18 mouse cellular contexts compared by ENCODE assay signal in the genomic region with DNA sequence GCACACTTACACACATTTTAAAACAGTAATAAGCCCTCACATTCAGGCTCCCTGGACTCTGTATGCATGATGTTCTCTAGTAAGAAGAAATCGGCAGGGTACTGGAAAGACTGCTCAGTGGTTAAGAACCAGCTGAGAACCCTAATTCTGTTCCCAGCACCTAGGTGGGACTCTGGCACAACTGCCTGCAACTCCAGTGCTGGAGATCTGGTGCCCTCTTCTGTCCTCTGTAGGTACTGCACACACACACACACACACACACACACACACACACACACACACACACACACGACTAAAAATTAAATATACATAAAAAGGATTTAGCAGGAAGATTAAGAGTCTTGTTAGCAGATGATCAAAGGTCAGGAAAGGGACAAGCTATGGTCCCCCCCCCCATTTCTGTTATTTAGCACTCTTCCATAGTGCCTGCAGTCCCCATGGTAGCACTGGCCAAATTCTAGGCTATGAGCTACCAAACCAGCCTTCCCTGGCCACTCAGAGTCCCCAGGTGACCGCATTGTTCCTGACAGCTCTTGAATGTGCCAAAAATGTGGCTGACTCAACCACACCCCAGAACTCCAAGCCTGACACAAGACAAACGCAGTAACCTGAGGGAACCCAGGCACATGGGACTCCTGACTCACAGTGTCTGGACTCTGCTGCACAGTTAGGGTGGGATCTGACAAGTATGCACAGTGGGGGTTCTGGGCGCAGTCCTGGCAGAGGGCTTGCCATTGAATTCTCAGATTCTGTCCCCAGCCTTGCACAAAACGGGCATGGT. TPM values are rescaled to one million over a fixed set of nuclear protein-coding genes. Genes with fewer than 3 reads are reported as not detected.
A peak's percentile ranks its signal among the peaks of the same experiment; 100 is the strongest.
DNase-seq lines count a peak whose midpoint lies in the region; ATAC-seq lines count a peak whose summit lies in the region.
"Had no signal": no experiment of that assay in that cellular context is flagged by ENCODE, and none has a peak within 500 bp of the region (broad histone marks: within the 10 kb centered on the region; RNA-seq: fewer than 3 reads in every experiment).

No protein-coding gene starts in this region.

- peaks cover 11% of the 10 kb centered on the region; the same call in 1 of the 2 replicates for H3K27me3 ChIP-seq in hindbrain, embryonic 10.5 days (ENCODE audit: insufficient read depth, poor library complexity, severe bottlenecking)
- no peaks in the 10 kb centered on the region for H3K27me3 ChIP-seq in hindbrain, embryonic 14.5 days (ENCODE audit: control insufficient read depth, insufficient read depth, low read length)
- H3K27me3 ChIP-seq in midbrain, embryonic 10.5 days (ENCODE audit: low read depth, poor library complexity, severe bottlenecking) = peaks cover 10% of the 10 kb centered on the region
- H3K27me3 ChIP-seq in midbrain, embryonic 15.5 days (replicated peaks) = no peaks in the 10 kb centered on the region
- no peaks in the 10 kb centered on the region for H3K27me3 ChIP-seq in embryonic facial prominence, embryonic 13.5 days
- H3K27me3 ChIP-seq: forebrain, embryonic 12.5 days had no signal

- DNase-seq in hindbrain, embryonic 10.5 days (ENCODE audit: low spot score) = no peak
- DNase-seq in hindbrain, embryonic 14.5 days (ENCODE audit: low spot score) = no peak
- DNase-seq in midbrain, embryonic 10.5 days (ENCODE audit: low spot score) = no peak
- DNase-seq in c-Kit-positive CD71-positive TER-119-positive erythroid progenitor cells, embryonic 14.5 days (ENCODE audit: low spot score) = no peak
- no peak for DNase-seq in right cerebral cortex, adult 18-20 months
- no peak for DNase-seq in embryo, embryonic 10 days (ENCODE audit: low spot score)
- DNase-seq: cerebellum, adult 11 months; cerebellum, postnatal 36 days; heart, postnatal 10 days; kidney, adult 8-10 months; left cerebral cortex, postnatal 4 days; right cerebral cortex, postnatal 25 days had no signal

- H3K9ac ChIP-seq in hindbrain, embryonic 14.5 days = no peak overlapping the region
- no peak overlapping the region for H3K9ac ChIP-seq in midbrain, embryonic 15.5 days
- H3K9ac ChIP-seq in embryonic facial prominence, embryonic 13.5 days = no peak overlapping the region
- H3K9ac ChIP-seq: forebrain, embryonic 12.5 days; midbrain, embryonic 12.5 days had no signal

- 0 out of 2 replicates have a peak, but pooled peaks cover 3% of the 10 kb centered on the region for H3K36me3 ChIP-seq in hindbrain, embryonic 10.5 days
- H3K36me3 ChIP-seq in hindbrain, embryonic 14.5 days (replicated peaks; ENCODE audit: control insufficient read depth, insufficient read depth) = no peaks in the 10 kb centered on the region
- H3K36me3 ChIP-seq in midbrain, embryonic 10.5 days = no peaks in the 10 kb centered on the region
- no peaks in the 10 kb centered on the region for H3K36me3 ChIP-seq in midbrain, embryonic 15.5 days (replicated peaks)
- H3K36me3 ChIP-seq in embryonic facial prominence, embryonic 13.5 days = no peaks in the 10 kb centered on the region
- H3K36me3 ChIP-seq: midbrain, embryonic 12.5 days had no signal

- H3K9me3 ChIP-seq in hindbrain, embryonic 10.5 days = peaks cover 10% of the 10 kb centered on the region
- H3K9me3 ChIP-seq in hindbrain, embryonic 14.5 days (ENCODE audit: control insufficient read depth, low read length) = no peaks in the 10 kb centered on the region; the same call in 1 of the 2 replicates
- H3K9me3 ChIP-seq in midbrain, embryonic 10.5 days (replicated peaks) = peaks cover 3% of the 10 kb centered on the region; the same call in 1 of the 2 replicates
- H3K9me3 ChIP-seq in midbrain, embryonic 15.5 days = no peaks in the 10 kb centered on the region
- H3K9me3 ChIP-seq in embryonic facial prominence, embryonic 13.5 days = peaks cover 4% of the 10 kb centered on the region; the same call in 1 of the 2 replicates

- ATAC-seq in hindbrain, embryonic 14.5 days (ENCODE audit: low FRiP score) = no peak
- no peak for ATAC-seq in midbrain, embryonic 15.5 days (replicated peaks)
- ATAC-seq in embryonic facial prominence, embryonic 13.5 days (ENCODE audit: insufficient number of reproducible peaks, insufficient read depth, low FRiP score, low TSS enrichment, low read depth) = no peak
- ATAC-seq: hindbrain, embryonic 16.5 days had no signal

- whole genome bisulfite sequencing in hindbrain, embryonic 10.5 days = 96% methylated on average over 6 of the region's 6 CpGs
- WGBS in hindbrain, embryonic 14.5 days = 94% methylated on average over 6 of the region's 6 CpGs
- WGBS in midbrain, embryonic 10.5 days = 91% methylated on average over 6 of the region's 6 CpGs
- 99% methylated on average over 6 of the region's 6 CpGs for WGBS in midbrain, embryonic 15.5 days
- 93% methylated on average over 6 of the region's 6 CpGs for WGBS in embryonic facial prominence, embryonic 13.5 days

- peak overlapping the region; percentile 93; the same call in 1 of the 2 replicates for H3K27ac ChIP-seq in hindbrain, embryonic 10.5 days
- no peak overlapping the region for H3K27ac ChIP-seq in hindbrain, embryonic 14.5 days
- H3K27ac ChIP-seq in midbrain, embryonic 10.5 days (replicated peaks) = peak overlapping the region; percentile 92
- H3K27ac ChIP-seq in midbrain, embryonic 15.5 days = no peak overlapping the region
- H3K27ac ChIP-seq in embryonic facial prominence, embryonic 13.5 days = 0 out of 2 replicates have a peak overlapping the region, but pooled peaks have one; percentile 57
- H3K27ac ChIP-seq: forebrain, embryonic 12.5 days; heart, adult 2 months; midbrain, embryonic 12.5 days had no signal

- peaks cover 69% of the 10 kb centered on the region for H3K4me1 ChIP-seq in hindbrain, embryonic 10.5 days (replicated peaks)
- H3K4me1 ChIP-seq in hindbrain, embryonic 14.5 days (replicated peaks; ENCODE audit: control insufficient read depth, insufficient read depth, low read length) = peaks cover 10% of the 10 kb centered on the region; the same call in 1 of the 2 replicates
- peaks cover 63% of the 10 kb centered on the region for H3K4me1 ChIP-seq in midbrain, embryonic 10.5 days
- peaks cover 13% of the 10 kb centered on the region; the same call in 1 of the 2 replicates for H3K4me1 ChIP-seq in midbrain, embryonic 15.5 days
- H3K4me1 ChIP-seq in embryonic facial prominence, embryonic 13.5 days = peaks cover 47% of the 10 kb centered on the region

- H3K4me2 ChIP-seq in hindbrain, embryonic 14.5 days (replicated peaks) = no peak overlapping the region
- H3K4me2 ChIP-seq in midbrain, embryonic 15.5 days = no peak overlapping the region
- no peak overlapping the region for H3K4me2 ChIP-seq in embryonic facial prominence, embryonic 13.5 days
- H3K4me2 ChIP-seq: forebrain, embryonic 12.5 days; midbrain, embryonic 12.5 days had no signal

- H3K4me3 ChIP-seq in hindbrain, embryonic 10.5 days = no peak overlapping the region
- H3K4me3 ChIP-seq in hindbrain, embryonic 14.5 days (replicated peaks; ENCODE audit: low read length) = no peak overlapping the region
- no peak overlapping the region for H3K4me3 ChIP-seq in midbrain, embryonic 10.5 days
- H3K4me3 ChIP-seq in midbrain, embryonic 15.5 days = no peak overlapping the region
- no peak overlapping the region for H3K4me3 ChIP-seq in embryonic facial prominence, embryonic 13.5 days
- H3K4me3 ChIP-seq: forebrain, embryonic 12.5 days; heart, adult 2 months; midbrain, embryonic 12.5 days had no signal

RNA-seq across cellular contexts. Expression of a gene that starts 47.3 kb away (rescaled TPM):
- polyA plus RNA-seq in hindbrain, embryonic 10.5 days (2016; fragmentation: Nextera tagmentation; extraction: Ambion mirVana) = 3.1 and 3.4 TPM in 2 replicates
- 0.87 and 2.1 TPM in 2 replicates for polyA plus RNA-seq in hindbrain, embryonic 14.5 days (2014; fragmentation: Nextera tagmentation; extraction: Ambion mirVana)
- polyA plus RNA-seq in midbrain, embryonic 10.5 days (2016; fragmentation: Nextera tagmentation; extraction: Ambion mirVana) = 3.5 and 4.0 TPM in 2 replicates
- 1.2 and 1.7 TPM in 2 replicates for polyA plus RNA-seq in midbrain, embryonic 15.5 days (2015; fragmentation: Nextera tagmentation; extraction: Ambion mirVana)
- polyA plus RNA-seq in embryonic facial prominence, embryonic 13.5 days (2015; fragmentation: Nextera tagmentation; extraction: Ambion mirVana) = 2.8 and 2.9 TPM in 2 replicates

RNA-seq across cellular contexts. Expression of a gene that starts 51.5 kb away (rescaled TPM):
- polyA plus RNA-seq in hindbrain, embryonic 10.5 days (2016; fragmentation: Nextera tagmentation; extraction: Ambion mirVana) = 125 and 134 TPM in 2 replicates
- polyA plus RNA-seq in hindbrain, embryonic 14.5 days (2014; fragmentation: Nextera tagmentation; extraction: Ambion mirVana) = 102 and 103 TPM in 2 replicates
- 126 and 127 TPM in 2 replicates for polyA plus RNA-seq in midbrain, embryonic 10.5 days (2016; fragmentation: Nextera tagmentation; extraction: Ambion mirVana)
- polyA plus RNA-seq in midbrain, embryonic 15.5 days (2015; fragmentation: Nextera tagmentation; extraction: Ambion mirVana) = 122 and 123 TPM in 2 replicates
- 94.9 and 105 TPM in 2 replicates for polyA plus RNA-seq in embryonic facial prominence, embryonic 13.5 days (2015; fragmentation: Nextera tagmentation; extraction: Ambion mirVana)

Comparison
In these comparisons a context has a peak if more than half of its experiments do, and no peak if none do; other contexts are left out.
1. H3K27ac ChIP-seq: peak in hindbrain, embryonic 10.5 days (single experiment), midbrain, embryonic 10.5 days (single experiment) and embryonic facial prominence, embryonic 13.5 days (single experiment); none in hindbrain, embryonic 14.5 days (single experiment) and midbrain, embryonic 15.5 days (single experiment).